Mouse (Mus musculus): ENCODE results near the gene Iqsec1. TPM values are rescaled to one million over a fixed set of nuclear protein-coding genes. Genes with fewer than 3 reads are reported as not detected.

Iqsec1 gene
- 30.1 and 36.0 TPM in 2 replicates for polyA plus RNA-seq (2014; fragmentation: Nextera tagmentation; extraction: Ambion mirVana)

GRCm38 (mm10) chr6:90988648-90989317 is at the start of gene Iqsec1:
Gene Iqsec1, minus strand, starts transcription at chr6:90988685.
- peaks cover 15% of the 10 kb centered on the region for H3K9me3 ChIP-seq (ENCODE audit: control insufficient read depth, low read length)
- H3K27ac ChIP-seq: peak within 1 kb of the TSS; percentile 61
- WGBS: 2% methylated on average over 29 of the region's 39 CpGs
- DNase-seq (ENCODE audit: low spot score) (peak; percentile 84), ATAC-seq (ENCODE audit: low FRiP score) (peak; percentile 93)
- H3K9ac ChIP-seq: peak within 1 kb of the TSS; percentile 80
- no peaks in the 10 kb centered on the region for H3K36me3 ChIP-seq (replicated peaks; ENCODE audit: control insufficient read depth, insufficient read depth)
- no peaks in the 10 kb centered on the region for H3K27me3 ChIP-seq (ENCODE audit: control insufficient read depth, insufficient read depth, low read length)
- peak within 1 kb of the TSS; percentile 99 for H3K4me2 ChIP-seq (replicated peaks)
- H3K4me3 ChIP-seq (replicated peaks; ENCODE audit: low read length): peak within 1 kb of the TSS; percentile 75
- H3K4me1 ChIP-seq (replicated peaks; ENCODE audit: control insufficient read depth, insufficient read depth, low read length): peaks cover 18% of the 10 kb centered on the region

GRCm38 (mm10) chr6:91028256-91028655 is 39.8 kb upstream of the Iqsec1 start:
- DNase-seq (ENCODE audit: low spot score) (no peak), ATAC-seq (ENCODE audit: low FRiP score) (no peak)
- H3K4me2 ChIP-seq (replicated peaks): no peak overlapping the region
- no peaks in the 10 kb centered on the region for H3K27me3 ChIP-seq (ENCODE audit: control insufficient read depth, insufficient read depth, low read length)
- no peaks in the 10 kb centered on the region for H3K9me3 ChIP-seq (ENCODE audit: control insufficient read depth, low read length)
- H3K9ac ChIP-seq: no peak overlapping the region
- H3K27ac ChIP-seq: no peak overlapping the region
- no peaks in the 10 kb centered on the region for H3K4me1 ChIP-seq (replicated peaks; ENCODE audit: control insufficient read depth, insufficient read depth, low read length)
- no peak overlapping the region for H3K4me3 ChIP-seq (replicated peaks; ENCODE audit: low read length)
- H3K36me3 ChIP-seq (replicated peaks; ENCODE audit: control insufficient read depth, insufficient read depth): peaks cover 44% of the 10 kb centered on the region
- WGBS: 89% methylated on average over 5 of the region's 5 CpGs

DNA sequence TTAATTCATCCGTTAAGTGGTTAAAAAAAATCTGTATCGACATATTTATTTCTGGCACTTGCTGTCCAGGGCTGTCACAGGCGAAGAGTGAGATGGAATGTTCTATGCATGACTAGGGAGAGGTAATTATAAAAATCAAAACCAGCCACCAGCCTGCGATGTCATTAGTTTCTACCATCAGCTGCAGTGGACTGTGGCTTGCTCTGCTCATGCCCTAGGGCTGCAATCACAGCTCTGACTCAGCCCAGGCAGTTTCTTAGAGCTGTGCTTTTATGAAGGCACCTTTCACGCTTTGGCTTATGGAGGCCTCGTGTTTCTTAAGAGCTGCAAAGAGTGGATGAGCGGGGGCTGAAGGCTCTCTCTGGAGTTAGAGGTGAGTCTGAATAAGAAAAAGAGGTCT is 32.3 kb upstream of the Iqsec1 start:
- H3K36me3 ChIP-seq (replicated peaks; ENCODE audit: control insufficient read depth, insufficient read depth): peaks cover 32% of the 10 kb centered on the region
- no peak overlapping the region for H3K9ac ChIP-seq
- H3K27me3 ChIP-seq (ENCODE audit: control insufficient read depth, insufficient read depth, low read length): no peaks in the 10 kb centered on the region
- no peak overlapping the region for H3K4me3 ChIP-seq (replicated peaks; ENCODE audit: low read length)
- H3K27ac ChIP-seq: peak overlapping the region; percentile 71
- H3K9me3 ChIP-seq (ENCODE audit: control insufficient read depth, low read length): no peaks in the 10 kb centered on the region
- no peak for DNase-seq (ENCODE audit: low spot score)
- ATAC-seq (ENCODE audit: low FRiP score): peak; percentile 66
- H3K4me2 ChIP-seq (replicated peaks): no peak overlapping the region
- 66% methylated on average over 7 of the region's 7 CpGs for WGBS
- no peaks in the 10 kb centered on the region; the same call in 1 of the 2 replicates for H3K4me1 ChIP-seq (replicated peaks; ENCODE audit: control insufficient read depth, insufficient read depth, low read length)

GRCm38 (mm10) chr6:91016600-91017230 is 28.2 kb upstream of the Iqsec1 start:
- Histone ChIP-seq H3K27me3 (ENCODE audit: control insufficient read depth, insufficient read depth, low read length) (no peaks in the 10 kb centered on the region), H3K4me3 (replicated peaks; ENCODE audit: low read length) (no peak overlapping the region), H3K27ac (no peak overlapping the region), H3K36me3 (replicated peaks; ENCODE audit: control insufficient read depth, insufficient read depth) (peaks cover 33% of the 10 kb centered on the region), H3K4me1 (replicated peaks; ENCODE audit: control insufficient read depth, insufficient read depth, low read length) (no peaks in the 10 kb centered on the region; the same call in 1 of the 2 replicates), H3K9ac (no peak overlapping the region), H3K9me3 (ENCODE audit: control insufficient read depth, low read length) (no peaks in the 10 kb centered on the region), H3K4me2 (replicated peaks) (no peak overlapping the region)
- no peak for DNase-seq (ENCODE audit: low spot score)
- no peak for ATAC-seq (ENCODE audit: low FRiP score)
- WGBS: 85% methylated on average over 7 of the region's 7 CpGs

DNA sequence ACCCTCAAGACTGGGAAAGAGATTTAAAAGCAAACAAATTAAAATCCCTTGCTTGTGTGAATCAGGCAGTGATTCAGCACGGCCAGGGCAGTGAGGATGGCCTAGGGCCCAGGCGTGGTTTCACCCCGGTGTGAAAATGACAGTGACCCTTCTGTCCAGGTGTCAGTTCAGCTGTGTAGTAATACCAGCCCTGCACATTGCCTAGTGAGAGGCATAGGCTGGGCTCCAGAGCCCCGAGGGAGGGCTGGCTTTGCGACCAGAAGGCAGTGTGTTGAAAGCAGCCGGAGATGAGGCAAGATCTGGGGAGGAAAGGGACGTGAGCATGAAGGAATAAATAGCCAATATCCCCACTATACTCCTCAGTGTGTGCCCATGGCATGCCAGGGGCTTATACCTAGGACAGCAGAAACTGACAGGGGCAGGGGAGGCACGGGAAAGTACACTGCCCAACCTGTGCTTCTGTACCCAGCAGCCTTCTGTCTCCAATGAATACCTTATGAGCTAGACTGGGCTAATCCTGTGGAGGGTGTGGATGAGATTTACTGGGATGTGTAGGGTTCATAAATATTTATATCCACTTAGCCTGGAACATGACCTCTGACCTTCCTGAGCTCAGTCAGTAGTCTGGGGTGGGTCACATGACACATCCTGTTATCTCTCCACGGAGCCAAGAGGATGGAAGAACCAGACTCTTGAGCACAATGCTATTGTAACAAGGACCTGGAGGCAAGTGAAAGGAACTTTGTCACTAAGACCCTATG is 25.9 kb upstream of the Iqsec1 start:
- Histone ChIP-seq H3K4me1 (replicated peaks; ENCODE audit: control insufficient read depth, insufficient read depth, low read length) (no peaks in the 10 kb centered on the region), H3K4me3 (replicated peaks; ENCODE audit: low read length) (no peak overlapping the region), H3K36me3 (replicated peaks; ENCODE audit: control insufficient read depth, insufficient read depth) (peaks cover 25% of the 10 kb centered on the region), H3K9me3 (ENCODE audit: control insufficient read depth, low read length) (no peaks in the 10 kb centered on the region), H3K4me2 (replicated peaks) (no peak overlapping the region), H3K27ac (no peak overlapping the region), H3K9ac (no peak overlapping the region), H3K27me3 (ENCODE audit: control insufficient read depth, insufficient read depth, low read length) (no peaks in the 10 kb centered on the region)
- DNase-seq (ENCODE audit: low spot score) (no peak), ATAC-seq (ENCODE audit: low FRiP score) (no peak)
- 60% methylated on average over 9 of the region's 9 CpGs for WGBS

DNA sequence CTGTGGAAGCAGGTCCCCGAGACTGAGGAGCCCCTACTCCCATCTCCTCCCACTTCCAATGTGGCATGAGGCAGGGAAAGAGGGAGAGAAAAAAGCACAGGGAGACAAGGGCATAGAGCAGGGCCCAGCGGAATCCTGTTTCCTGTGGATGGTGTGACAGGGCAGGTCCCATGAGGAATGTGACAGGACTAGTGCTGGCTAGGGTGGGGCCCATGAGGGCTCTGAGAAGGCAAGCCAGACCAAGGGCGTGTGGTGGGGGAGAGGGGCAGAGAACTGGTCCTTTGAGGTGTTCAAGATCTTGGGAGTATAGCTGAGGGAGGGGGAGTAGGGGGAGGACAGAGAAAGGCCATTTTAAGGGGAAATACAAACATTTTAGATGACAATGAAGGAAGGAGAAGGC is 24.0 kb upstream of the Iqsec1 start:
- no peak for ATAC-seq (ENCODE audit: low FRiP score)
- no peak for DNase-seq (ENCODE audit: low spot score)
- Histone ChIP-seq H3K9me3 (ENCODE audit: control insufficient read depth, low read length) (no peaks in the 10 kb centered on the region), H3K36me3 (replicated peaks; ENCODE audit: control insufficient read depth, insufficient read depth) (peaks cover 16% of the 10 kb centered on the region; the same call in 1 of the 2 replicates), H3K27me3 (ENCODE audit: control insufficient read depth, insufficient read depth, low read length) (no peaks in the 10 kb centered on the region), H3K4me2 (replicated peaks) (no peak overlapping the region), H3K4me1 (replicated peaks; ENCODE audit: control insufficient read depth, insufficient read depth, low read length) (no peaks in the 10 kb centered on the region), H3K27ac (no peak overlapping the region), H3K4me3 (replicated peaks; ENCODE audit: low read length) (no peak overlapping the region), H3K9ac (no peak overlapping the region)
- WGBS: 77% methylated on average over 3 of the region's 3 CpGs

GRCm38 (mm10) chr6:91011568-91011967 is 23.1 kb upstream of the Iqsec1 start:
- no peak overlapping the region for H3K27ac ChIP-seq
- ATAC-seq (ENCODE audit: low FRiP score) (no peak), DNase-seq (ENCODE audit: low spot score) (no peak)
- no peaks in the 10 kb centered on the region for H3K9me3 ChIP-seq (ENCODE audit: control insufficient read depth, low read length)
- H3K4me1 ChIP-seq (replicated peaks; ENCODE audit: control insufficient read depth, insufficient read depth, low read length): no peaks in the 10 kb centered on the region
- H3K27me3 ChIP-seq (ENCODE audit: control insufficient read depth, insufficient read depth, low read length): no peaks in the 10 kb centered on the region
- no peak overlapping the region for H3K4me3 ChIP-seq (replicated peaks; ENCODE audit: low read length)
- peaks cover 10% of the 10 kb centered on the region; the same call in 1 of the 2 replicates for H3K36me3 ChIP-seq (replicated peaks; ENCODE audit: control insufficient read depth, insufficient read depth)
- no peak overlapping the region for H3K4me2 ChIP-seq (replicated peaks)
- no peak overlapping the region for H3K9ac ChIP-seq
- WGBS: 76% methylated on average over 4 of the region's 4 CpGs

DNA sequence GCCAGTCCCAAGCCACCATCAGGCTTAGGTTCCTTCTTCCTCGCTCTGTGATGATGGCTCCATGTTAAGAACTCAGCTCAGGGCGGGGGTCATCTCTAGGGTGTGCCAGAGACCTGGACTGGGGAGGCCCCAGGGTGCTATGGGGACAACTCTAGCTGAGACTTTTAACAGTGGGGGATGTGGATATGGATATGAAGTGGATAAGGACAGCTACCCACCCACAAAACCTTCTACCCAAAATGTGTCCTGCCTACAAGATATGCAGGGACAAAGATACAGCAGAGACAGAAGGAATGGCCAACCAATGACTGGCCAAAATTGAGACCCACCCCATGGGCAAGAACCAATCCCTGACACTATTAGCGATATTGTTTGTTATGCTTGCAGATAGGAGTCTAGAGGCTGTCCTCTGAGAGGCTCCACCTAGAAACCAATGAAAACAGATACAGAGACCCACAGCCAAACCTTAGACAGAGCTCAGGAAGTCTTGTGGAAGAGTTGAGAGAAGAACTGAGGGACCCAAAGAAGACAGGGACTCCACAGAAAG is 19.9 kb upstream of the Iqsec1 start:
- H3K27me3 ChIP-seq (ENCODE audit: control insufficient read depth, insufficient read depth, low read length): no peaks in the 10 kb centered on the region
- no peak for DNase-seq (ENCODE audit: low spot score)
- H3K4me3 ChIP-seq (replicated peaks; ENCODE audit: low read length): no peak overlapping the region
- H3K4me2 ChIP-seq (replicated peaks): no peak overlapping the region
- no peaks in the 10 kb centered on the region for H3K9me3 ChIP-seq (ENCODE audit: control insufficient read depth, low read length)
- no peaks in the 10 kb centered on the region for H3K36me3 ChIP-seq (replicated peaks; ENCODE audit: control insufficient read depth, insufficient read depth)
- no peaks in the 10 kb centered on the region for H3K4me1 ChIP-seq (replicated peaks; ENCODE audit: control insufficient read depth, insufficient read depth, low read length)
- no peak overlapping the region for H3K9ac ChIP-seq
- no peak for ATAC-seq (ENCODE audit: low FRiP score)
- WGBS: 90% methylated on average over 3 of the region's 3 CpGs
- no peak overlapping the region for H3K27ac ChIP-seq

DNA sequence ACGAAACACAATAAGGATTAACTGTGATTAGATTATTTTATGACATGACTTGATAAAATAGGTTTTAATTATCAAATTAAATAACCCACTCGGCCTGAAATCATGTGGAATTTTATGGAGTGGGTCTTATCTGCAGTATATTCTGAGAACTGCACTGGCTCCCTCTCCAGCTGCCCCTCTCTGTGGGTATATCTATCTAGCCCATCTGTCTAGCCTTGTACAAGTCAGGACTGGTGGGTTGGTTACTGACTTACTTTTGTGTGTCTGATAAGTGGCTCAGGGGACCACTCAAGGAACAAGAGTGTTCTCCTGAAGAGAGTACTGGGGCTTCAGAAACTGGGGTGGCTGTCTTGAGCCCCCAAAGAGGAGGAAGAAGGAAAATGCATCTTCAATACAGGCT is 18.7 kb upstream of the Iqsec1 start:
- ATAC-seq (ENCODE audit: low FRiP score): no peak
- no peak overlapping the region for H3K4me3 ChIP-seq (replicated peaks; ENCODE audit: low read length)
- H3K9ac ChIP-seq: no peak overlapping the region
- H3K9me3 ChIP-seq (ENCODE audit: control insufficient read depth, low read length): no peaks in the 10 kb centered on the region
- no peaks in the 10 kb centered on the region for H3K4me1 ChIP-seq (replicated peaks; ENCODE audit: control insufficient read depth, insufficient read depth, low read length)
- no peak overlapping the region for H3K4me2 ChIP-seq (replicated peaks)
- WGBS: 67% methylated on average over 2 of the region's 2 CpGs
- no peak for DNase-seq (ENCODE audit: low spot score)
- H3K27me3 ChIP-seq (ENCODE audit: control insufficient read depth, insufficient read depth, low read length): no peaks in the 10 kb centered on the region
- no peak overlapping the region for H3K27ac ChIP-seq
- H3K36me3 ChIP-seq (replicated peaks; ENCODE audit: control insufficient read depth, insufficient read depth): no peaks in the 10 kb centered on the region
